Mouse (Mus musculus) hindbrain, embryonic 10.5 days (tissue): ENCODE measurements at regions not wholly inside any gene's neighbourhood (a gene's known extent, or its start where the extent isn't known, plus 50 kb on each side); places are given as distances from the start of the nearest gene placed in this dataset.
"Not testable (repeated sequence)": the region's sequence is repeated elsewhere in the genome, so short reads cannot be mapped to it uniquely, and the experiment has no call there.

Experiments used
- DNase-seq: peaks from one replicate; pipeline ENCODE4 v3.0.0-alpha.2; 2017; ENCODE audit warnings: low spot score
- H3K27ac ChIP-seq: fragments of 300-500 bp; sonication (generic); 2 replicates; pipeline ENCODE4 v1.5.1; 2016; ENCODE audit warnings: mild to moderate bottlenecking, moderate library complexity
- H3K27me3 ChIP-seq: fragments of 300-500 bp; sonication (generic); 2 replicates; pipeline ENCODE4 v1.6.1; 2016; ENCODE audit warnings: mild to moderate bottlenecking; ENCODE audit not compliant: poor library complexity, insufficient read depth, severe bottlenecking
- H3K36me3 ChIP-seq: fragments of 300-500 bp; sonication (generic); 2 replicates; pipeline ENCODE4 v1.6.1; 2016; ENCODE audit warnings: mild to moderate bottlenecking, moderate library complexity
- H3K4me1 ChIP-seq: fragments of 300-500 bp; sonication (generic); replicated peaks from 2 replicates; pipeline ENCODE4 v1.6.1; 2016; ENCODE audit warnings: mild to moderate bottlenecking
- H3K4me3 ChIP-seq: fragments of 300-500 bp; sonication (generic); 2 replicates; pipeline ENCODE4 v1.5.1; 2016; ENCODE audit warnings: mild to moderate bottlenecking, moderate library complexity
- H3K9me3 ChIP-seq: fragments of 300-500 bp; sonication (generic); 2 replicates; pipeline ENCODE4 v1.6.1; 2016; ENCODE audit warnings: mild to moderate bottlenecking, moderate library complexity
- WGBS: fragments of 180-500 bp; shearing (Covaris S2); methylation state at CpG from one replicate; pipeline ENCODE4 v1.1.7; 2016; 5-methylcytosine and 5-hydroxymethylcytosine counted together

DNA sequence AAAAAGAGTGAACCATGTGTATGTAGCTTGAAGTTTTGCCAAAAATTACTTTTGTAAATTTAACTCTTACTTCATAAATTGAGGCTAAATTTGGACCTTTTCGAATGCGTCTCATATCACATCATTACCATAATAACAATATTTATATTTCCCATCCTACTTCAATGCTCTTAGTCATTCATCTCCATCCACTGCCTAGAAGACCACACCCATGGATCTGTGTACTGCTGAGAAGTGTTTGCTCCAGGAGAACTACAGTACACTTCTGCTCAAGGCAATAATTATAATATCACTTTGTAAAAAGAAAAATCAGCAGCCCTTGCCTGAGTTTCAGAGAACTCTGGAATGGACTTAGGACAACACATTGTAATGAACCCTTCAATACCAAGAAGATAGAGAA lies 133.6 kb downstream of the Mat2b start:
- no peaks in the 10 kb centered on the region for H3K27me3 ChIP-seq
- no peaks in the 10 kb centered on the region for H3K4me1 ChIP-seq
- no peaks in the 10 kb centered on the region for H3K36me3 ChIP-seq
- no peak for DNase-seq
- no peak overlapping the region for H3K27ac ChIP-seq
- 97% methylated on average over 2 of the region's 2 CpGs for WGBS
- no peaks in the 10 kb centered on the region for H3K9me3 ChIP-seq
- H3K4me3 ChIP-seq: no peak overlapping the region

DNA sequence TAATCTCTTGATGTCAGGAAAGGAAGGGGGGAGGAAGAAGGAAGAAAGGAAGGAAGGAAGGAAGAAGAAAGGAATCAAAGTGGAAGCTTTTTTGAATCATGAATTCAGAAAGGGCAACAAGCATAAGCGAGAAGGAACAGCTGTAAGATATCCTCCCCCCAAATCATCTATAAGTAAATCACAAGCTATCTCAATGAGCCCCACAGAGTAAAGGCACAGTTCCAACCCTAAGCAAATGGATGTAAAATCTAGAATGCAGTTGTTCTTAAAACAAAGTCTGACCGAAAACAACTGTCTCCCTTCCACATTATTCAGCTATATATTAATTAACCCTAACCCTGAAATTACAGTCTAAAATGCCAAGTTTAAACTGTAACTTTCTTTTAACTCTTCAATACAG lies 136.5 kb downstream of the Mat2b start:
- Histone ChIP-seq H3K27me3 (no peaks in the 10 kb centered on the region), H3K9me3 (no peaks in the 10 kb centered on the region), H3K4me3 (no peak overlapping the region), H3K36me3 (no peaks in the 10 kb centered on the region), H3K27ac (no peak overlapping the region), H3K4me1 (no peaks in the 10 kb centered on the region)
- DNase-seq: no peak
- 92% methylated on average over 2 of the region's 2 CpGs for WGBS

DNA sequence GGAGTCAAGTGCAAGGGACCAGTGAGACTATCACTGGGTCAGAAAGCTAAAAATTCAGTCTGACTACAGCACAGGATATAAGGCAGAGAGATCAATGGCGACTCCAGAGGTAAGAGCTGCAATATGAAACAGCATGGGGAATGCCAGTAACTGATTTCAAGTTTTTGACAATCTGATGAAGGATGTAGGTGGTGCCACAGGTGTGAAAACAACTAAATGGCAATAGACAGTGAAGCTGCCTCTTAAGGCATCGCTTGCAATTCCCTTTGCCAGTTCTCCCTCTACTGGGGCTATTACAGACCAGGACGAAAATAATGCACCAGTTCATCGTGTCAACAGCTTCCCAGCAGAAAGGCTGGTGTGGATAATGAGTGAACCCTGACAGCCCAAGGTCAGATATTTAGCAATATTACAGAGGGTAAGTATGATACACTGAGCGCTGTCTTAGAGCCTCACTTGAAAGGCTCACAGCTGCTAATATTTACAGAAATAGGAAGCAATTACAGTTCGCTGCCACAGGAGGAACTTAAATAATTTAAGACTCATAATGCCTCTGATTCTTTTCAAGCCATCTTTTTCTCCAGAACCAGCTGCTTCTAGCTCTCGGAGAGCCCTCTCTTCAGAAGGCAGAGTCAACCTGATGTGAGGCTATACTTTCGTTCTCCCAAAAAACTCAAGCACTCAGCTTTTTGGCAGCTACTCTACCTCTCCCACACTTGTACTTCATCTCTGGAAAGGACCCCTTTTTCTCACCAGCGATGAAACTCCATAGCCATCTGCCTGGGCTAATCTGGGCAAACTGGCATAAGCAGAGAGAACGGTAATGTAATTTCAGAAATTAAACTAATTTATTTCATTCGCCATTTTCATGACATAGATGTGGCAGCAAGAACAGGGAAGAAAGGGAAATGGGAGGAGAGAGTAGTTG lies 139.9 kb downstream of the Mat2b start:
- Histone ChIP-seq H3K27ac (no peak overlapping the region), H3K4me1 (no peaks in the 10 kb centered on the region), H3K9me3 (no peaks in the 10 kb centered on the region), H3K4me3 (no peak overlapping the region), H3K36me3 (no peaks in the 10 kb centered on the region), H3K27me3 (no peaks in the 10 kb centered on the region)
- 81% methylated on average over 11 of the region's 11 CpGs for WGBS
- DNase-seq: no peak

DNA sequence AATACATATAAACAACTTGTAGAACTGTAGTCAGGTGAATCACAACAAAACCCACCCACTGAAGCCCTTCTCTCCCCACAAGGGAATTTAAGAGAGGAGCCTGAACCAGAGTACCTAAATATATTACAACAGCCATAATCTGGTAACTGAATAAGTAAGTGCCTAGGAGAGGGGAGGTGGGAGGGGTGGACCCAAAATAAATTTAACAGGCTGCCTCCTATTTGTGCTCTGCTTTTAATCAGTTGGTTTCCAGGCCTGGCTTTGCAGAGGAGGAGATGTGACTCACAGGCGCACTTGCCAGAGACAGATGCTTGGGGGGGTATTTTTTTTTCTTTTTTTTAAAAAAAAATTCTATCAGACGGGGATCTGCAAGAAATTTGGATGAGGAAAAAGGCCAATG lies 142.9 kb downstream of the Mat2b start:
- H3K27me3 ChIP-seq: no peaks in the 10 kb centered on the region
- no peak overlapping the region for H3K27ac ChIP-seq
- no peak overlapping the region for H3K4me3 ChIP-seq
- no peaks in the 10 kb centered on the region for H3K36me3 ChIP-seq
- no peaks in the 10 kb centered on the region for H3K9me3 ChIP-seq
- DNase-seq: no peak
- H3K4me1 ChIP-seq: no peaks in the 10 kb centered on the region
- WGBS: 79% methylated on average over 2 of the region's 2 CpGs

DNA sequence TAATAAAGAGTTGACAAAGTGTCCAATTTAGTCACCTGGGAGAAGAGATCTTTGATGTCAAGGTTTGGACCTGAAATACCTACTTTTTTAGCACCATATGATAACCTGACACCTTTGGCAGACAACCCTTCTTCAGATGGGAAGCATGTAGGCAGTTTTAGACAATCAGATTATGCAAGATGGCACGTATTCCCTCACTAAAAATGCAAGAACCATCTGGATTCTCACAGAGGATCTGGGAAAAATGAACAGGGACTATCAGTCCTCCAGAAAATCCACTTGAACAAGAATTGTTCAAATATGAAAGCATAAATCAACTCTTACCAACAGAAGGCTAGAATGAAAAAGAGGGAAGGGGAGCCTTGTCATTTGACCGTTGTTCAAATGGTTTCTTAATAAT lies 148.4 kb downstream of the Mat2b start:
- H3K4me3 ChIP-seq: no peak overlapping the region
- no peaks in the 10 kb centered on the region for H3K27me3 ChIP-seq
- H3K9me3 ChIP-seq: no peaks in the 10 kb centered on the region
- H3K27ac ChIP-seq: no peak overlapping the region
- WGBS: 84% methylated on average over 2 of the region's 2 CpGs
- no peak for DNase-seq
- no peaks in the 10 kb centered on the region for H3K36me3 ChIP-seq
- H3K4me1 ChIP-seq: peaks cover 3% of the 10 kb centered on the region

DNA sequence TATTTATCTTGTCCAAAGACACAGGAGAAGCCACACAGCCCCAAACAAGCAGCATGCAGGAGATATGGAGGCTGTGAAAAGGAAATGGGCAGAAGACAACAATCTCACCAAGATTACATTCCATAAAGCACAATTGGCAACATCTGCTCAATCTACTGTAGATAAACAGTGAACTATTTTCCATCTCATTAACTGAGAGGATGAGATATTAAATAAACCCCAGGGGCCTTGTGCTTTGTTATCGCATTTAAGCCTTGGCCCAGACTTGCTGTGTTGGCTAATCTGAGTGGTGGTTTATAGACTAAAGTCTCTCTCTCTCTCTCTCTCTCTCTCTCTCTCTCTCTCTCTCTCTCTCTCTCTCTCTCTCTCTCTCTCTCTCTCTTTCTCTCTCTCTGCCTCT lies 149.5 kb downstream of the Mat2b start:
- no peak overlapping the region for H3K27ac ChIP-seq
- H3K36me3 ChIP-seq: no peaks in the 10 kb centered on the region
- 80% methylated on average over 1 of the region's 1 CpGs for WGBS
- H3K4me1 ChIP-seq: peaks cover 13% of the 10 kb centered on the region
- no peak overlapping the region for H3K4me3 ChIP-seq
- H3K27me3 ChIP-seq: no peaks in the 10 kb centered on the region
- H3K9me3 ChIP-seq: no peaks in the 10 kb centered on the region
- DNase-seq: no peak

DNA sequence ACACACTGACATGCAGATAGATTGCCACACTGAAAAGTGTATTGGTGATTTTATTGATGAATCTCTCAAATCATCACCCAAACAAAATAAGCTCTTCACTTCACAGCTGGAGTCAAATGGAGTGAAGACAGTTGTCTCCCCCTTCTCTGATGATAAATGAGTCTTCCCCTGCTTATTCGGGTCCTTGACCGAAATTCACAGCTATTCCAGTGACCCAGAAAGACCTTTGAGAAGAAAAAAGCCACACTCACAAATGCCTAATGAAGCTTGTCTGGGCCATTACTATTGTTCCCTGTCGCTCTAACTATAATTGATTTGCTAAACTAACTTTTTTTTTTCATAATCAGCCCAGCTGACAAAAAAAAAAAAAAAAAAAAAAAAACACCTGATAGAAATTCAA lies 154.8 kb downstream of the Mat2b start:
- DNase-seq: no peak
- H3K9me3 ChIP-seq: no peaks in the 10 kb centered on the region
- WGBS: 17% methylated on average over 3 of the region's 3 CpGs

DNA sequence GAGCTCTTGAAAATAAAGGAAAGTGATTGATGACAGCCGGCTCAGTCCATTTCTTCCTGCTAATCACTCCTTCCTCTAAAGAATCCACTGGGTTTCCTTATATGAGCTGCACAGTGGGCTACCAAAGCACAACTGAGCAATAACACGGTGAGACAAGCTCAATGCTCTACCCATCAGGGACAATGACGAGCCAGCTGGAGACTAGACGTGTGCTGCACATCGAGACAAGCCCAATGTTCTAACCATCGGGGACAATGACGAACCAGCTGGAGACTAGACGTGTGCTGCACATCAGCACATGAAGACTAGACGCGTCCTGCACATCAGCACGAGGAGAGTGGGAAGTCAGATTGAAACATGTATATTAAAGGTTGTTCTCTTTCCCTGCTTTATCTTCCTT lies 155.2 kb downstream of the Mat2b start:
- no peaks in the 10 kb centered on the region for H3K36me3 ChIP-seq
- H3K27me3 ChIP-seq: no peaks in the 10 kb centered on the region
- peak overlapping the region; percentile 71 for H3K27ac ChIP-seq
- 33% methylated on average over 11 of the region's 11 CpGs for WGBS
- no peaks in the 10 kb centered on the region for H3K9me3 ChIP-seq
- DNase-seq: peak; percentile 64
- peaks cover 26% of the 10 kb centered on the region for H3K4me1 ChIP-seq
- no peak overlapping the region for H3K4me3 ChIP-seq

More for the DNA sequence above, 154.8 kb downstream of the Mat2b start:
- Histone ChIP-seq H3K27ac (peak overlapping the region; percentile 71), H3K4me3 (no peak overlapping the region), H3K4me1 (peaks cover 26% of the 10 kb centered on the region), H3K36me3 (no peaks in the 10 kb centered on the region), H3K27me3 (no peaks in the 10 kb centered on the region)

DNA sequence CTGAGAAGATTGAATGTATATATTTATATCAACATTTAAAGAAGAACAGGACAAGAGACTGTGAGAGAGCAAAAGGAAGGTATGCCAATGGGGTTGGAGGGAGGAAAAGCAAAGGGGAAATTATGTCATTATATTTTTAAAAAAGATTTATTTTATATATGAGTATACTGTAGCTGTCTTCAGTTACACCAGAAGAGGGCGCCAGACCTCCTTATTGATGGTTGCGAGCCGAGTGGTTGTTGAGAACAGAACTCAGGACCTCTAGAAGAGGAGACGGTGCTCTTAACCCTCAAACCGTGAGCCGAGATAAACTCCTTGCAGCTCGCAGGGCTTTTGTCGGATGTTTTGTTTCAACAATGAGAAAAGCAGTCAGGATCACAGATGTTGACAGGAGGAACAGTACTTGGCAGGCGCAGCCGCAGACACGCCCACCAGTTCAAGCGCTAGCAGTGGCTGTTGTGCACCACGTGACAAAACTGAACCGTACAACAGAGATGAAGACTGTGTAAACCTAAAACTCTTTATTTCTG lies 158.7 kb downstream of the Mat2b start:
- DNase-seq: no peak
- H3K27me3 ChIP-seq: no peaks in the 10 kb centered on the region
- H3K36me3 ChIP-seq: no peaks in the 10 kb centered on the region
- H3K4me1 ChIP-seq: peaks cover 21% of the 10 kb centered on the region
- H3K9me3 ChIP-seq: no peaks in the 10 kb centered on the region
- WGBS: 85% methylated on average over 14 of the region's 14 CpGs
- H3K27ac ChIP-seq: no peak overlapping the region
- H3K4me3 ChIP-seq: no peak overlapping the region

DNA sequence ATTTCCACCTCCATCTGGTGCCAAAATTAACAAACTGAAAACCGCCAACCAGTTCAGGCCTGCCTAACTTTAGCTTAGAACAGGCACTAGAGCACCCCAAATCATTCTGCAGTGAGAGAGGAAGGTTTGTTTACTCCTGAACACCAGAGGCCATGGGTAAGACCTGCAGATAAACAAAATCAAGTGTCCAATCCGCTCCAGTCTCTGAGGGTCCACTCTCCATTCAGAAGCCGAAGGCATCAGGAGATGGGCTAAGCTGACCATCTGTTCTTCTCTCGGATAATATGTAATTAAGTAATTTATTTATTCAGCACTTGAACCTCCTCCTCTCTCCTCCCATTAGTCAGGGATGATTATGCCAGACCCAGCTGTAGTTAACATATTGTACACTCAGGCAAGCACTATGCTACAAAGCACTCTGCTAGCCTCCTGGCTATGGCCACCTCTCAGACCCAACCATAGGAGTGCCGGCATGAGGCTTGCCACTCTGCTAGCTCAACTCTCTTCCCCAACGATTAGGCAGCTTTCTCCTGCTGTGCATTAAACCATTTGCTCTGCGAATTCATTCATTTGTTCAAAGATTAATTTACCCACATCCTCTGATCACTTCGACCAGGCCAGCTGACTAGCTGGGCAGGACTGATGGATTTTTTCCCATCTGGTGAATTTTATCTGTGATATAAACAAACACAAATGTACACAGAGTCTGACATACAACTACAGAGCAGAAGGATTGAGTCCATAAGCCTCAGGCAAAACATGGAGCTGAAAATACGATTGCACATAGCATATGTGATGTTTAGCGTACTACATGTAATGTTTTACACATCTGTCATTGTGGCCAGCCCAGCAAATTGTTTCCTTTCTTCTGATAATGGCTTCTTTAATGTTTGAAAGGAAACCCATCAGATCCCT lies 184.4 kb downstream of the Mat2b start:
- no peak for DNase-seq
- Histone ChIP-seq H3K4me3 (no peak overlapping the region), H3K36me3 (no peaks in the 10 kb centered on the region), H3K27me3 (no peaks in the 10 kb centered on the region), H3K27ac (peak overlapping the region; percentile 45; the same call in 1 of the 2 replicates), H3K4me1 (0 out of 2 replicates have a peak, but pooled peaks cover 4% of the 10 kb centered on the region), H3K9me3 (no peaks in the 10 kb centered on the region)
- WGBS: 71% methylated on average over 10 of the region's 10 CpGs

DNA sequence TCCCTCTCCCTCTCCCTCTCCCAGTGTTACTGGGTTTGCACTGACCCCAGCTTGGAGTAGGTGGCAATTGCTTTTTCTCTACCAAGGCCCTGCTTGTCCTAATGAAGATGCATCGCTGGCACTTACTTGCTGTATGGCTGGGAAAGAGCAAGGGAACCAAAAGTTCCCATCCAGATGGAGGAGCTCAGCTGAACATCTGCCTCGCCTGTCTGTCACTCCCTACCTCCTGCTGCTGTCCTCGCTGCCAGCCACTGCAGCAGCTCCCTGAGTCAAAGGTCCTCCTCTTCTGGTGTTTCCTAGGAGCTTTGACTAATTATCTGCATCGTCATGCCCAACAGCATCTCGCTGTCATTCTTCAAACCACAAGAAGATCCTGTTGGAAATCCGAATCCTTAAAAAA lies 203.4 kb downstream of the Mat2b start:
- Histone ChIP-seq H3K4me3 (no peak overlapping the region), H3K36me3 (no peaks in the 10 kb centered on the region), H3K9me3 (no peaks in the 10 kb centered on the region), H3K4me1 (no peaks in the 10 kb centered on the region), H3K27ac (no peak overlapping the region), H3K27me3 (no peaks in the 10 kb centered on the region)
- DNase-seq: peak; percentile 21
- 31% methylated on average over 6 of the region's 6 CpGs for WGBS

DNA sequence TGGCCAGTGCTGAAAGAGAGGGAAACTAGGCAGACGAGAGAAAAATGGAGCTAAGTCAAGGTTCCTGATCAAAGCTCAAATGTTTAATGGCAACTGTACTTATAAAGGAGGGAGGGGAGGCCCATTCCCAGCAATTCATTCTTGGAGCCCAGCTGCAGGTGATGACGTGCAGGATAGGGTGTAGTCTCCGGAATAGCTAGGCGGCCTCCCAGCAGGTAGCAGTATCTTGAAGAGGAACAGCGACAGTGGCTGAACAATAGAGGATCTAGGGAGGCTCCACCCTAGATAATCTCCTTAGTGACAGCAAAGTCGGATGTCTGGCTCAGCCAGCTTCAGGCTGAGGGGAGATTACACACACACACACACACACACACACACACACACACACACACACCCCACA lies 216.8 kb downstream of the Mat2b start:
- not testable (repeated sequence) for H3K9me3 ChIP-seq, H3K36me3 ChIP-seq, H3K4me1 ChIP-seq, H3K4me3 ChIP-seq, H3K27me3 ChIP-seq, H3K27ac ChIP-seq, DNase-seq
- WGBS: 23% methylated on average over 6 of the region's 6 CpGs

DNA sequence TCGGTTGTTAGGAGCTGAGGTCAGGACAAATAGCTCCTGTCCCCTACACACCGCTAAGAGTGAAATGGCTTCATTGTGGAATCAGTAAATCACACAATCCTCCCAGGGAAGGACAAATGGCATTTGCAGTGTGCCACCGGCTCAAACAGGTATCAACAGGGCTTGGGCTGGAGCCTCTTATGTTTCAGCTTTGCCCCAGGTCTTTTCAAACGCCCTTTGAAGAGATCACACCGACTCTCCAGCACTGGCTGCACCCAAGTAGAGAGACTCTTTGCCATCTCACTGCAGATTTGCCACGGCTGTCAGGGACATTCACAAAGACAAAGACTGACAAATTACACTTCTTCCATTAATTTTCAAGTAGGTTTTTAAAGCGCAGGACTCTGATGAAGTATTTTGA lies 217.7 kb downstream of the Mat2b start:
- Histone ChIP-seq H3K36me3 (no peaks in the 10 kb centered on the region), H3K27ac (0 out of 2 replicates have a peak overlapping the region, but pooled peaks have one; percentile 23), H3K27me3 (no peaks in the 10 kb centered on the region), H3K4me1 (peaks cover 9% of the 10 kb centered on the region), H3K4me3 (no peak overlapping the region), H3K9me3 (no peaks in the 10 kb centered on the region)
- DNase-seq: no peak
- WGBS: 30% methylated on average over 7 of the region's 7 CpGs
